9 mouse cellular contexts compared by ENCODE assay signal in the genomic region with DNA sequence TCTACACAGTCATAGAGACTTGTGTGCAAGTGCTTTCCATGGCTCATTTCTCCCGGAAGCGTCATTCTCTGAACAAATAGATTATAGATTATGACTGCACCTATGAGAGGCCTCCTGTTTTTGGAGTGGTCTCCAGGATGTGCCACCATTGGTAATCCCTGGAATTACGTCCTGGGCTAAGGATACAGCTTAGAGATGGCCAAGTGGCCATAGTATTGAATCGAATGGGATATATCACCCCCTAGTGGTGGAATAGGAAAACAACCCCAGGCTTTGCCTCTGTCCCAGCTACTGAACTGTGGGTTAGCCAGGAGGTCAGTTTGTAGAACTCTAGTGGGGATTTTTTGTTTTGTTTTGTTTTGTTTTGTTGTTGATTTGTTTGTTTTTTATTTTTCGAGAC. TPM values are rescaled to one million over a fixed set of nuclear protein-coding genes. Genes with fewer than 3 reads are reported as not detected.
A peak's percentile ranks its signal among the peaks of the same experiment; 100 is the strongest.
DNase-seq lines count a peak whose midpoint lies in the region; ATAC-seq lines count a peak whose summit lies in the region.
"Had no signal": no experiment of that assay in that cellular context is flagged by ENCODE, and none has a peak within 500 bp of the region (broad histone marks: within the 10 kb centered on the region; RNA-seq: fewer than 3 reads in every experiment).

No protein-coding gene starts in this region.

- 37% methylated on average over 5 of the region's 5 CpGs for WGBS in heart, embryonic 12.5 days
- 41% methylated on average over 5 of the region's 5 CpGs for WGBS in heart, embryonic 11.5 days (ENCODE audit: insufficient replicate concordance)
- 35% methylated on average over 5 of the region's 5 CpGs for WGBS in lung, embryonic 15.5 days

- no peak for ATAC-seq in heart, embryonic 12.5 days (ENCODE audit: insufficient number of reproducible peaks, low FRiP score)
- ATAC-seq in heart, embryonic 11.5 days (replicated peaks; ENCODE audit: insufficient number of reproducible peaks, low FRiP score, low TSS enrichment) = peak; percentile 42; the same call in 1 of the 2 replicates
- ATAC-seq in lung, embryonic 15.5 days (ENCODE audit: borderline replicate concordance, extremely low read depth, low FRiP score, low TSS enrichment) = 0 out of 2 replicates have a peak, but pooled peaks have one; percentile 8

- H3K27ac ChIP-seq in heart, embryonic 12.5 days (ENCODE audit: poor library complexity, severe bottlenecking) = no peak overlapping the region
- H3K27ac ChIP-seq in heart, embryonic 11.5 days (ENCODE audit: low read depth, low read length) = no peak overlapping the region
- H3K27ac ChIP-seq in lung, embryonic 15.5 days = no peak overlapping the region
- H3K27ac ChIP-seq: hindbrain, embryonic 15.5 days had no signal

- peak; percentile 39 to 70 for DNase-seq in heart, adult 18-20 months
- DNase-seq in 3T3-L1 (ENCODE audit: low read depth, low spot score) (peak; percentile 76), ZHBTc4 (ENCODE audit: low read depth, low spot score) (peak; percentile 73)
- DNase-seq in frontal cortex, postnatal 14 days (ENCODE audit: low spot score in 2 of 2) = no peak
- no peak for DNase-seq in right cerebral cortex, postnatal 10 days (ENCODE audit: low spot score in 2 of 2)

- H3K9ac ChIP-seq in heart, embryonic 12.5 days = no peak overlapping the region
- no peak overlapping the region for H3K9ac ChIP-seq in heart, embryonic 11.5 days (ENCODE audit: low read depth, low read length)
- H3K9ac ChIP-seq in lung, embryonic 15.5 days = no peak overlapping the region
- H3K9ac ChIP-seq: hindbrain, embryonic 15.5 days had no signal

- no peaks in the 10 kb centered on the region for H3K36me3 ChIP-seq in heart, embryonic 12.5 days
- H3K36me3 ChIP-seq in heart, embryonic 11.5 days (ENCODE audit: control insufficient read depth, insufficient read depth, low read length) = no peaks in the 10 kb centered on the region
- no peaks in the 10 kb centered on the region for H3K36me3 ChIP-seq in lung, embryonic 15.5 days
- H3K36me3 ChIP-seq: hindbrain, embryonic 15.5 days had no signal

- H3K4me2 ChIP-seq in heart, embryonic 12.5 days = no peak overlapping the region
- H3K4me2 ChIP-seq in heart, embryonic 11.5 days = no peak overlapping the region
- no peak overlapping the region for H3K4me2 ChIP-seq in lung, embryonic 15.5 days
- H3K4me2 ChIP-seq: hindbrain, embryonic 15.5 days had no signal

- no peaks in the 10 kb centered on the region for H3K27me3 ChIP-seq in heart, embryonic 12.5 days (replicated peaks)
- H3K27me3 ChIP-seq in heart, embryonic 11.5 days (ENCODE audit: control insufficient read depth, insufficient read depth, low read length) = no peaks in the 10 kb centered on the region
- H3K27me3 ChIP-seq in lung, embryonic 15.5 days = no peaks in the 10 kb centered on the region
- H3K27me3 ChIP-seq: hindbrain, embryonic 15.5 days had no signal

- 0 out of 2 replicates have a peak, but pooled peaks cover under 1% of the 10 kb centered on the region for H3K9me3 ChIP-seq in heart, embryonic 12.5 days (replicated peaks)
- no peaks in the 10 kb centered on the region for H3K9me3 ChIP-seq in heart, embryonic 11.5 days (replicated peaks; ENCODE audit: control insufficient read depth, low read length)
- no peaks in the 10 kb centered on the region for H3K9me3 ChIP-seq in lung, embryonic 15.5 days
- H3K9me3 ChIP-seq: hindbrain, embryonic 15.5 days had no signal

- no peak overlapping the region for H3K4me3 ChIP-seq in heart, embryonic 12.5 days
- no peak overlapping the region for H3K4me3 ChIP-seq in heart, embryonic 11.5 days (ENCODE audit: low read depth, low read length)
- no peak overlapping the region for H3K4me3 ChIP-seq in lung, embryonic 15.5 days
- H3K4me3 ChIP-seq: hindbrain, embryonic 15.5 days had no signal

- no peaks in the 10 kb centered on the region for H3K4me1 ChIP-seq in heart, embryonic 12.5 days (replicated peaks)
- no peaks in the 10 kb centered on the region for H3K4me1 ChIP-seq in heart, embryonic 11.5 days (ENCODE audit: control insufficient read depth, insufficient read depth, low read length)
- no peaks in the 10 kb centered on the region for H3K4me1 ChIP-seq in lung, embryonic 15.5 days
- H3K4me1 ChIP-seq: hindbrain, embryonic 15.5 days had no signal

RNA-seq across cellular contexts. Expression of a gene that starts 21.4 kb away (rescaled TPM):
- 1 to 10 TPM; 2.7 to 3.4 TPM for total RNA-seq in heart, adult 18-20 months (2021)
- 2.6 TPM in 2 replicates for polyA plus RNA-seq in heart, embryonic 12.5 days (2016; fragmentation: Nextera tagmentation; extraction: Ambion mirVana)
- 1.2 and 1.6 TPM in 2 replicates for polyA plus RNA-seq in heart, embryonic 11.5 days (2014; fragmentation: Nextera tagmentation; extraction: Ambion mirVana)
- polyA plus RNA-seq in lung, embryonic 15.5 days (2015; fragmentation: Nextera tagmentation; extraction: Ambion mirVana) = 2.4 and 3.5 TPM in 2 replicates

RNA-seq across cellular contexts. Expression of a gene that starts 23.2 kb away (rescaled TPM):
- total RNA-seq in heart, adult 18-20 months (2021) = 10 to 100 TPM; 38.0 to 40.4 TPM
- 15.5 and 19.3 TPM in 2 replicates for polyA plus RNA-seq in heart, embryonic 12.5 days (2016; fragmentation: Nextera tagmentation; extraction: Ambion mirVana)
- 13.3 and 15.4 TPM in 2 replicates for polyA plus RNA-seq in heart, embryonic 11.5 days (2014; fragmentation: Nextera tagmentation; extraction: Ambion mirVana)
- polyA plus RNA-seq in lung, embryonic 15.5 days (2015; fragmentation: Nextera tagmentation; extraction: Ambion mirVana) = 16.4 and 17.9 TPM in 2 replicates

RNA-seq across cellular contexts. Expression of a gene that starts 25.6 kb away (rescaled TPM):
- total RNA-seq in heart, adult 18-20 months (2021) = 10 to 100 TPM; 15.8 to 18.0 TPM
- 259 and 289 TPM in 2 replicates for polyA plus RNA-seq in heart, embryonic 12.5 days (2016; fragmentation: Nextera tagmentation; extraction: Ambion mirVana)
- polyA plus RNA-seq in heart, embryonic 11.5 days (2014; fragmentation: Nextera tagmentation; extraction: Ambion mirVana) = 252 and 297 TPM in 2 replicates
- polyA plus RNA-seq in lung, embryonic 15.5 days (2015; fragmentation: Nextera tagmentation; extraction: Ambion mirVana) = 323 and 371 TPM in 2 replicates

Comparison
In these comparisons a context has a peak if more than half of its experiments do, and no peak if none do; other contexts are left out.
1. DNase-seq: peak in heart, adult 18-20 months (2 of 2), 3T3-L1 (single experiment) and ZHBTc4 (single experiment); none in frontal cortex, postnatal 14 days (0 of 2) and right cerebral cortex, postnatal 10 days (0 of 2).